Mouse (Mus musculus) Patski (cell line): ENCODE results near the gene Ndufa7. TPM values are rescaled to one million over a fixed set of nuclear protein-coding genes. Genes with fewer than 3 reads are reported as not detected.
"Not testable (repeated sequence)": the region's sequence is repeated elsewhere in the genome, so short reads cannot be mapped to it uniquely, and the experiment has no call there.

Experiments used
- ATAC-seq: fragments of 100-300 bp; one replicate; pipeline ENCODE4 v1.8.0; 2021
- CTCF ChIA-PET: fragments of 350-600 bp; sonication (Branson Sonifier 250); formaldehyde crosslinking; loops from one replicate; lab custom pipeline; 2022; ENCODE audit warnings: inconsistent platforms; lab: Charles Lee
- POLR2A ChIA-PET: fragments of 350-600 bp; sonication (Branson Sonifier 250); formaldehyde crosslinking; loops from one replicate; lab custom pipeline; 2022; ENCODE audit warnings: antibody characterized with exemption, inconsistent platforms; lab: Charles Lee
- DNase-seq: peaks from one replicate; pipeline ENCODE4 v3.0.0-alpha.2; 2011; ENCODE audit warnings: low read depth, low spot score
- H3K27me3 ChIP-seq: fragments of 371-371 bp; one replicate; pipeline ENCODE4 v1.5.1; 2021
- CTCF ChIP-seq: fragments of 100-300 bp; IDR thresholded peaks from one replicate; pipeline ENCODE4 v1.5.1; 2021
- in situ Hi-C: fragments of 300-500 bp; cut with MboI; formaldehyde crosslinking; loops from 3 replicates; pipeline ENCODE4 v1.11.1; 2018; ENCODE audit warnings: low pct_unique_long_range_greater_than_20kb, mixed read lengths
- polyA plus RNA-seq: library from polyadenylated mRNA; unstranded; gene quantifications from one replicate; pipeline ENCODE4 v1.2.3, GENCODE M21; 2021

Gene Ndufa7
- polyA plus RNA-seq, 1 experiment from 2014 or later, result 361 TPM

DNA sequence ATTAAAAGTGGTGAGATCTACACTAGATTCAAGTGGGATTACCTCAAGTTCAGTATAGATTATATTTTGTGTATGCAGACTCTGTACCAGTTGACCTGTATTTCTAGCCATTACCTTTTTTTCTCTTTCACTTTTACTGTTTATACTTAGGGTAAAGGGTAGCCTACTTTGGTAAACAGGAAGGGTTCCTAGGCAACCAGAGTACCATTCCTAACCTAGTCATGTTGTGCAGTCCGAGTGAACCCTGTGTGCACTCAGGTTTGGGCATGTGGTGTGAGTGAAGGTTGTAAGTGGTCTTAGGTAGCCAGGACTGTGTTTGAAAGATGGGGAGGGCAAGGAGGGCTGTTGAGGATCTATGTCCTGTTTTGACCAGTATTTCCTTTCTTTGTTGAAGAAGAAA, 27.0 kb downstream of the Ndufa7 start:
- TF ChIP-seq CTCF, result no peak
- ChIA-PET POLR2A (no interaction called here), CTCF (no interaction called here)
- in situ Hi-C loops, result no loop called here
- ATAC-seq (no peak), DNase-seq (no peak)
- H3K27me3 ChIP-seq, result no peaks in the 10 kb centered on the region

DNA sequence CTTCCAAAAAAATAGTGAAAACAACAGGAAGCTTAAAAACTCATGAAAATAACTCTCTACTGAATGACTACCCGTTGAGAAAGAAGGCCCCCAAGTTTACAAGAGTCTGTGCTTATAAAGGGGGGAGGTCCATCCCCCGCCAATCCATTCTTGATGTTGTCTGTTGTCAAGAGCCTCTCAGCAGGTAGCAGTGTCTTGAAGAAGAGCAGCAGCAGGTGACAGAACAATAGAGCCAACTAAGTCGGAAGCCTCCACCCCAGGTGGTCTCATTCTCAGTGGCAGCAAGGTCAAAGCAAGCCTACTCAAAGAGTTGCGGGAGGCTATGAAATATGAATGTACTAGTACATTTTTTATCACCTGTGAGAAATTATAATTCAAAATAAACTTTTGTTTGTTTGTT, 33.4 kb downstream of the Ndufa7 start:
- no peak for DNase-seq
- ATAC-seq, result no peak
- in situ Hi-C loops, result no loop called here
- CTCF ChIA-PET, result no interaction called here
- H3K27me3 ChIP-seq, result no peaks in the 10 kb centered on the region
- TF ChIP-seq CTCF, result no peak
- POLR2A ChIA-PET, result no interaction called here

DNA sequence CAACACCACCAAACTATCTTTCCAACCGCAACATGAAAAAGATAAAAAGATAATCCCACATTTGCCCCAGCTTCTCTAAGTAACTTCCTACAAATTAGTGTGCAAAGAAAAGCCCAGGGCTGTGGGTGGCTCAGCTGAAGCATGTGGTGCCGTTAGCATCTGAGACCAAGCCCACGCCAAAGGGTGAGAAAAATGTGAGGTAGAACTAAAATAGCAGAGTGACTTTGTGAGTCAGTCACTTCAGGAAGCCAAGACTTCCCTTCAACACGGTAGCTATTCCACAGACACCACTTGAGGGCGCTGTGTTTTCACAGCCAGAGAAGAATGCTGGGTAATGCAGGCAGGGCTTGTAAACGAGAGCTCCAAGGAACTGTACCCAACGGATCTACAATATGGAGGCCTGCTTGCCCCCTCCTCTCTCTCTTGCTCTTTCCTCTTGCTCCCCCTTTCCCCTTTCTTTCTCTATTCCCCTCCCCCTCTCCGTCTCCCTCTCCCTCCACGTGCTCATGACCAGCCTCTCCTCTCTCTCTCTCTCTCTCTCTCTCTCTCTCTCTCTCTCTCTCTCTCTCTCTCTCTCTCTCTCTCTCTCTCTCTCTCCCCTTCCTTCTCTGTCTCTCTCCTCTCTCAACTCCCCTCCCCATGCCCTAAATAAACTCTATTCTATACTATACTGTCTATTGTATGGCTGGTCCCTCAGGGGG, 41.1 kb downstream of the Ndufa7 start:
- peak; percentile 10 for DNase-seq
- ChIA-PET CTCF (interaction anchor here (0.9 to 1.5 kb wide), 4 partner anchors 9 to 24 kb away, joined by 3 to 4 read pairs (median 3); no protein-coding TSS in a partner anchor), POLR2A (no interaction called here)
- H3K27me3 ChIP-seq, result no peaks in the 10 kb centered on the region
- peak; percentile 51 for ATAC-seq
- peak; percentile 75 for TF ChIP-seq CTCF
- in situ Hi-C loops, result no loop called here

DNA sequence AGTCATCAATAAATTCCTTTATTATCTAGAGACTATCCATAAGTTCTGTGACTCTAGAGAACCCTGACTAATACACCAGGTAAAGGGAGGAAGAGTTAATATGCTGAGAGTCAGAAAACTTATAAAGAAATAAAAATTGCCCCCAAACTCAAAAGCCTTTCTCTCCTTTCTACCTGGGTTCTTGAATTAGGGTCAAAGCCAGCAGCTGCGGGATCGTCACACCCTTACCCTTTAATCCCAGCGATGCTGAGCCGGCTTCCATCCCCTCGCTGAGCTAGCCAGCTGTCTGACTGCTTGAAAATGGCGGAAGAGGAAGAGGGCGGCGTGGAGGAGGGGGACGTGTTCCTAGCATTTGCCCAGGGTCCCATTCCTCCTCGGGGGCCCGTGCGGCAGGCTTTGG, 49.2 kb downstream of the Ndufa7 start, which contains the start of gene Gm7029:
Gene Gm7029 (plus strand): TSS at position 301 of the 400 bp plus-strand sequence.
- ATAC-seq, POLR2A ChIA-PET, DNase-seq, H3K27me3 ChIP-seq, CTCF ChIA-PET, in situ Hi-C loops: not testable (repeated sequence)

DNA sequence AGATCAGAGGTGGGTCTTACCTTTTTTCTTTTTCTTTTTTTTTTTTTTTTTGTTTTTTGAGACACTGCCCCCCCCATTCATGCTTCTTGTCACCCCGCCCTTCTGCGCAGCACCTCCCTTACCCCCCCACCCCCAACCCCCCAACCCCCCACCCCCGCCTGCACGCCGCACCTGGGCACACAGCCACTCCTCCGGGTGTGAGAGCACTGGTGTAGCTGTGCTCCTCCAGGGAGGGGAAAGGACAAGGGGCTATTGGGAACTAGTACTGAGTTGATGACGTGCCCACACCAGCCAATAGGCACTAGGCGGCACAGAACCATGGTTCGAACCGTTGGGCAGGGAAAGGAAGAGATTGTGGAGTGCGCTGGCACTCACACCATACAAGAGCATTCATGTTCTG, 50.0 kb downstream of the Ndufa7 start:
- in situ Hi-C loops, result no loop called here
- ChIA-PET POLR2A (no interaction called here), CTCF (interaction anchor here (1.2 kb wide), 1 partner anchor 9 kb away, joined by 3 read pairs; no protein-coding TSS in a partner anchor)
- no peak for ATAC-seq
- DNase-seq, result no peak
- H3K27me3 ChIP-seq, result no peaks in the 10 kb centered on the region
- no peak for TF ChIP-seq CTCF

GRCm38 (mm10) chr17:33875797-33876196, 51.4 kb downstream of the Ndufa7 start:
- CTCF ChIA-PET, DNase-seq, ATAC-seq, H3K27me3 ChIP-seq, in situ Hi-C loops, POLR2A ChIA-PET: not testable (repeated sequence)

- DNase-seq, H3K27me3 ChIP-seq, in situ Hi-C loops, CTCF ChIA-PET, POLR2A ChIA-PET, ATAC-seq: not testable (repeated sequence)
Observed at GRCm38 (mm10) chr17:33884320-33884719, 59.9 kb downstream of the Ndufa7 start.

GRCm38 (mm10) chr17:33887802-33888201, 63.4 kb downstream of the Ndufa7 start:
- POLR2A ChIA-PET, H3K27me3 ChIP-seq, DNase-seq, in situ Hi-C loops, ATAC-seq, CTCF ChIA-PET: not testable (repeated sequence)

Other genes with a start within 250 kb of the Ndufa7 start
- gene Zfp414, start 195.5 kb upstream of the Ndufa7 start, polyA plus RNA-seq, result 33.0 TPM
- 0.56 TPM for gene Pram1, start 186.5 kb upstream of the Ndufa7 start, polyA plus RNA-seq
- gene Hnrnpm, start 137.7 kb upstream of the Ndufa7 start, polyA plus RNA-seq, result 248 TPM
- gene March2, start 105.9 kb upstream of the Ndufa7 start, polyA plus RNA-seq, result 77.2 TPM
- 222 TPM for gene Rab11b, start 64.0 kb upstream of the Ndufa7 start, polyA plus RNA-seq
- gene Angptl4, start 42.7 kb upstream of the Ndufa7 start, polyA plus RNA-seq, result 1.8 TPM
- gene Kank3, start 14.1 kb upstream of the Ndufa7 start, polyA plus RNA-seq, result 4.1 TPM
- 1,207 TPM for gene Rps28, start within 50 bp of the Ndufa7 start, polyA plus RNA-seq
- 43.1 TPM for gene Cd320, start 18.5 kb downstream of the Ndufa7 start, polyA plus RNA-seq
- gene Gm7029, start 49.3 kb downstream of the Ndufa7 start, polyA plus RNA-seq, result not detected
- gene Kifc1, start 66.1 kb downstream of the Ndufa7 start, polyA plus RNA-seq, result 54.0 TPM
- not detected for gene Platr17, start 80.6 kb downstream of the Ndufa7 start, polyA plus RNA-seq
- gene Daxx, start 84.8 kb downstream of the Ndufa7 start, polyA plus RNA-seq, result 37.4 TPM
- gene Tapbp, start 91.3 kb downstream of the Ndufa7 start, polyA plus RNA-seq, result 155 TPM
- 30.7 TPM for gene Zbtb22, start 91.3 kb downstream of the Ndufa7 start, polyA plus RNA-seq
- gene Rgl2, start 105.0 kb downstream of the Ndufa7 start, polyA plus RNA-seq, result 59.6 TPM
- 115 TPM for gene Pfdn6, start 115.8 kb downstream of the Ndufa7 start, polyA plus RNA-seq
- gene Wdr46, start 116.1 kb downstream of the Ndufa7 start, polyA plus RNA-seq, result 35.8 TPM
- gene B3galt4, start 126.9 kb downstream of the Ndufa7 start, polyA plus RNA-seq, result 2.8 TPM
- gene Vps52, start 131.2 kb downstream of the Ndufa7 start, polyA plus RNA-seq, result 56.9 TPM
- gene Rps18, start 131.4 kb downstream of the Ndufa7 start, polyA plus RNA-seq, result 1,854 TPM
- gene H2-K1, start 175.8 kb downstream of the Ndufa7 start, polyA plus RNA-seq, result 79.5 TPM
- 31.1 TPM for gene Ring1, start 200.1 kb downstream of the Ndufa7 start, polyA plus RNA-seq
- gene H2-Ke6, start 203.5 kb downstream of the Ndufa7 start, polyA plus RNA-seq, result 49.3 TPM
- 189 TPM for gene Slc39a7, start 207.1 kb downstream of the Ndufa7 start, polyA plus RNA-seq
- 57.1 TPM for gene Rxrb, start 207.2 kb downstream of the Ndufa7 start, polyA plus RNA-seq
- gene Col11a2, start 214.9 kb downstream of the Ndufa7 start, polyA plus RNA-seq, result 0.60 TPM